Mouse (Mus musculus) left cerebral cortex, postnatal 36 days (tissue): ENCODE data around the gene D11Wsu47e. TPM values are rescaled to one million over a fixed set of nuclear protein-coding genes. Genes with fewer than 3 reads are reported as not detected.
A peak's percentile ranks its signal among the peaks of the same experiment; 100 is the strongest.
"Not testable (repeated sequence)": the region's sequence is repeated elsewhere in the genome, so short reads cannot be mapped to it uniquely, and the experiment has no call there.

Experiments
- DNase-seq, 2 experiments: peaks; one replicate each; pipeline ENCODE4 v3.0.0; 2021 to 2022; ENCODE audit warnings: low spot score in 2 of 2, mixed read lengths in 1 of 2
- intact Hi-C: fragments of 180-260 bp; cut with DNase I; formaldehyde crosslinking; loops from one replicate; pipeline ENCODE4 v1.15.1; 2025
- total RNA-seq, 2 experiments: library from RNA; stranded (reverse); gene quantifications; 2 replicates each; pipeline ENCODE4 v1.2.3; 2021

D11Wsu47e gene
- total RNA-seq = 10 to 100 TPM; 11.5 to 14.9 TPM

DNA sequence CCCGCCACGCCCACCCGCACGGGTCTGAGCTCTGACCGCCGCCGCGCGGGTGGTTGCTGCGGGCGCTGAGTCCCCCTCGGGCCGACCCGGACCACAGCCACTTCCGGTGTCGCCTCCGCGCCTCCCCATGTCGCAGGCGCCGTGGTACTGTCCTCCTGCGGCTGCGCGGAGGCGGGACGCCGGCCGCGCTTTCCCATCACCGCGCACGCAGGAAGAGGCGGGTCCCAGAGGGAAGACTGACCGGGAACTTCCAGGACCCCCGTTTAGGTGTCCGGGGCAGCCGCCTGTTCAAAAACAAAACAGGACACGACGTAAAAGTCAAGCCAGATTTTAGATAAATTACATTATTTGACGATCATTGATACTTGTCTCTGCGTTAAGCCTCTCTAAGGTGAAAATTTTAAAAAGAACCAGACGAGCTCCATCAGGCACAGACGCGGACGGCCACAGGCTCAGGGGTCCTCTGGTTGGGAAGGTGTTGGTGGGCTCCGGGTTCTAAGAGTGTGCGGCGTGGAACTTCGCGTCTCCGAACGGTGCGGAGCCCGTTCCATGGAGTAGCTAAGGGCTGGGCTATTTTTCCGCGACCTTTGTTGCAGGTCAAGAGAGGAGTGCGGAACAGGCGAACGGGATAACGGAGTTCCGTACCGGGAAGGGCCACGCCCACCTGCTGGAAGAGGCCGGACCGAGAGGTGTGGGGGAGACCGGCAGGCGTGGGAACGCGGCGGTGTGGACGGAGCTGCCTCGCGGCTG, at the start of gene D11Wsu47e, which contains the start of gene Fam104a:
D11Wsu47e (plus strand) TSS at position 456 of the 750 bp plus-strand sequence.
Fam104a (minus strand) TSS at position 199 of the 750 bp plus-strand sequence.
- intact Hi-C loops = loop anchor here (2.0 kb wide), 1 partner anchor 35 kb away; the partner anchor contains the start of gene Cog1
- peak; percentile 96 for DNase-seq

- intact Hi-C loops = loop anchor here (5.0 kb wide), 1 partner anchor 447 kb away; no protein-coding TSS in a partner anchor
- no peak for DNase-seq
Measured at GRCm38 (mm10) chr11:113634699-113635121, 49.5 kb upstream of the D11Wsu47e start.

GRCm38 (mm10) chr11:113638680-113639079, 45.5 kb upstream of the D11Wsu47e start:
- intact Hi-C loops = no loop called here

DNA sequence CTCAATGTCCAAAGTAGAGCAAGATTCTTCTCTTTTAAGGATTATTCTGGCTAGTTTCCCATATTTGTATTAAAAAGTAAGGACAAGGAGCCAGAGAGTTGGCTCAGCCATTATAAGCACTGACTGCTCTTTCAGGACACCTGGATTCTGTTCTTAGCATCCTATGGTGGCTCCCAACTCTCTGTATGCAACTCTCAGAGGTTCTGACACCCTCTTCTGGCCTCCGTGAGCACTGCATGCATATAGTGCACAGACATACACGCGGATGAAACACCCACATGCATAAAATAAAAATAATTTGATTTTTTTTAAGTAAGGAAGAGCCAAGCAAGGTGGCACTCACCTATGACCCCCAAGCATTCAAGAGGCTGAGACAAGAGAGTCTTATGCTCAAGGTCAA, 39.0 kb upstream of the D11Wsu47e start:
- intact Hi-C loops = no loop called here
- no peak for DNase-seq

More at GRCm38 (mm10) chr11:113638680-113639079, 45.5 kb upstream of the D11Wsu47e start:
- no peak for DNase-seq

- intact Hi-C loops = loop anchor here (2.0 kb wide), 2 partner anchors 37 to 163 kb away; partner anchors contain the start of genes D11Wsu47e and Fam104a
- DNase-seq = peak; percentile 81 to 82
Measured at GRCm38 (mm10) chr11:113648152-113648551, 36.1 kb upstream of the D11Wsu47e start.

- intact Hi-C loops = loop anchor here (2.0 kb wide), 2 partner anchors 36 to 162 kb away; partner anchors contain the start of genes D11Wsu47e and Fam104a
- DNase-seq = no peak
Measured at GRCm38 (mm10) chr11:113648690-113649352, 35.4 kb upstream of the D11Wsu47e start, which contains the start of gene Cog1. Gene Cog1 (plus strand): TSS chr11:113649169.

DNA sequence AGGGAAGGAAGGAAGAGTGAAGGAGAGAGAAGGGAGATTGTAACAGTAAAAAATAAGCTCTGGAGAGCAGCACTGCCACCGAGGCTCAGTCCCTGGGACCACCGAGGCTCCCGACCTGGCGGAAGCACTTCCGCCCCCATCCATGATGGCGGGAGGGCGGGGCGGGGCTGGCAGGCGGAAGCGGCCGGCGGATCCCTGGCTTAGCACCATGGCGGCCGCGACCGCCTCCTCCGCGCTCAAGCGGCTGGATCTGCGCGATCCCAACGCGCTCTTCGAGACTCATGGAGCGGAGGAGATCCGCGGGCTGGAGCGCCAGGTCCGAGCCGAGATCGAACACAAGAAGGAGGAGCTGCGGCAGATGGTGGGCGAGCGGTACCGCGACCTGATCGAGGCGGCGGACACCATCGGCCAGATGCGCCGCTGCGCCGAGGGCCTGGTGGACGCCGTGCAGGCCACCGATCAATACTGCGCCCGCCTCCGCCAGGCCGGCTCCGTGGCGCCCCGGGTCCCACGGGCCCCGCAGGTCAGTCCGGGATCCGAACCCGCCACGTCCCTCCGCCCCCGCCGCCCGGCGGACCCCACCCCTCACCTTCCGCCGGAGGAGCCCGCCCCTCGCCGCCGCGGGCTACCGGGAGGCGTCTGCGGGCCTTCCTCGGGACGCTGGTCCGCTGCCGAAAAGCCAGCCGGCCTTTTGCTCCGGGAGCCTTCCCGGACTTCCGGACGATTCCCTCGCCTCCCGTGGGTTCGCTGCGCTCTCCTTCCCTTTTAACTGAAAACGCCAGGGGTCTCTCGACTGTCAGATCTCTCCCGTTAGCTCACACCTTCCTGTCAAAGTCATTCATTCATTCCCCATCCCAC, 34.6 kb upstream of the D11Wsu47e start, which contains the start of gene Slc39a11:
Slc39a11 (minus strand) TSS at position 727 of the 858 bp plus-strand sequence.
- intact Hi-C loops = loop anchor here (2.0 kb wide), 2 partner anchors 35 to 161 kb away; partner anchors contain the start of genes D11Wsu47e and Fam104a
- peak; percentile 64 to 73 for DNase-seq

GRCm38 (mm10) chr11:113651206-113651906, 32.9 kb upstream of the D11Wsu47e start:
- intact Hi-C loops = no loop called here

GRCm38 (mm10) chr11:113651907-113652273, 32.3 kb upstream of the D11Wsu47e start:
- peak in 1 of 2 experiments; percentile 36 for DNase-seq
- intact Hi-C loops = no loop called here

More at GRCm38 (mm10) chr11:113651206-113651906, 32.9 kb upstream of the D11Wsu47e start:
- DNase-seq = no peak

DNA sequence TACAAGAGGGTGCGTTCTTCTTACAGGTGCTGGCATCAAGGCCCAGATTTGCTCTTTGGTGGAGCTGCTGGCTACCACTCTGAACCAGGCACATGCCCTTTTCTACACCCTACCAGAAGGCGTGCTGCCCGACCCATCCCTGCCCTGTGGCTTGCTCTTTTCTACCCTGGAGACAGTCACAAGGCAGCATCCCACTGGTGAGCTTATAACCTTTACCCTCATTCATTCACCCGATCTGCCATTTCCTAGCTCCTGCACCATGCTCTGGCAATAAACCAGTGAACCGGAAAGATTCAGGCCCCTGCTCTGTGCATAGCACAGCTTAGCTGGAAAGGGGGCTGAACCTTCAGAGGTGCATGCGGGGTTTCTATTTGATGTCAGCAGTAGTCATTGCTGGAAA, 31.7 kb upstream of the D11Wsu47e start:
- DNase-seq = no peak
- intact Hi-C loops = no loop called here

DNA sequence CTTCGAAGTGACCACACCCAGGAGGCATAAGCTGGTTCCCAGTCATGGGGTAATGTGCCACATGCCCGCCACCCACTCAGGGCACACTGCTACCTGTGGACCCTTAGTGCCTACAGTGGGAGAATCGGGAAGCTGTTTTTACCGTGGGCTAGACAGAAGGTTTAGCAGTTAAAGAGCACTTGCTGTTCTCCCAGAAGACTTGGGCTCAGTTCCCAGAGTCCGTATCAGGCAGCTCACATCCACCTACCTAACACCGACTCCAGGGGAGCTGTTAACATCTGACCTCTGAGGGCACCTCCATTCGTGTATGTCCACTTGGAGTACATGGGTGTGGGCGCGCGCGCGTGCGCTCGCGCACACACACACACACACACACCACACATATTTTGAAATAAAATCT, 30.1 kb upstream of the D11Wsu47e start:
- intact Hi-C loops = no loop called here
- no peak for DNase-seq

DNA sequence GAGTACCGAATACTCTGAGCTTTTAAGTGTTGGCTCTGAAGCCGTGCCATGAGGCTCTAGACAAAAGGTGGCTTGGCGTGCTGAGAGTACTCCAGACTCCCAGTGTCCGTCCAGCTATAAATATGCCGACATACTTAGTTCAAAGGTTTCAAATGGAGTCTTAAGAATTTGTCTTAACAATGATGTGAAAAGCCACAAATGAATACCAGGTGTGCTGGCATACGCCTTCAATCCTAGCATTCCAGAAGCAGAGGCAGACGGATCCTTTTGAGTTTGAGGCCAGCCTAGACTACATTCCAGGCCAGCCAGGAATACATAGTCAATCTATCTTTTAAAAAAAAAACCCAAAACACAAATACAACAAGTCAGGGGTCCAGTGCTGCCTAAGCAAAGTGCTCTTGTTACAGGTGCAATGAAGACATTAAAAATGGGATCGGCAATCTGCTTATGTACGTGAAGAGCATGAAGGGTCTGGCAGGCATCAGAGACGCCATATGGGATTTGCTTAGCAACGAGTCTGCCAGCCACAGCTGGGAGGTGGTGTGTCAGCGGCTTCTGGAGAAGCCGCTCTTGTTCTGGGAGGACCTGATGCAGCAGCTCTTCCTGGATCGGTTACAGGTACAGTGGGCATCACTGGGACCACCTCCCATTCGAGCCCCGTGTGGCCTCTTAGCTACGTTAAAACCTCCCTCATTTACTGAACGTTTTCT, 29.5 kb upstream of the D11Wsu47e start:
- intact Hi-C loops = no loop called here

DNA sequence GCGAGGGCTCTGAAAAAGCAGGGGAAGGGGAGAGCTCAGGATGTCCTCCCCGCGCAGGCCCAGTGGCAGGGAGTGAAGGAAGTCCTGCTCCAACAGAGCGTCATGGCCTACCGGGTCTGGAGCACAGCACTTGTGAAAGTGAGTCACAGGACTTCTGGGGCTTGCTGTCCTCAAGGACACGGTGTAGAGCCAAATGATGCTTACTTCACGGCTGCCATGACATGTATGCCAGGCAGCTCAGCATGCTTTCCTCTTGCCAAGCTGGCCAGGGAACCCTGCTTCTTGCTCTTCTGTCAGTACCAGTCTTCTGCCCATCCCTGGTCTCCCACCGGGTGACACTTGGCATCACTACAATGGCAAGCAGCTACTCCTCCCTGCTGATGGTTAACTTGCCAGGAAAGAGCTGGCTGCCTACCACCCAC, 27.7 kb upstream of the D11Wsu47e start:
- intact Hi-C loops = no loop called here
- DNase-seq = no peak

More for the DNA sequence above, 29.5 kb upstream of the D11Wsu47e start:
- DNase-seq = peak in 1 of 2 experiments; percentile 47

DNA sequence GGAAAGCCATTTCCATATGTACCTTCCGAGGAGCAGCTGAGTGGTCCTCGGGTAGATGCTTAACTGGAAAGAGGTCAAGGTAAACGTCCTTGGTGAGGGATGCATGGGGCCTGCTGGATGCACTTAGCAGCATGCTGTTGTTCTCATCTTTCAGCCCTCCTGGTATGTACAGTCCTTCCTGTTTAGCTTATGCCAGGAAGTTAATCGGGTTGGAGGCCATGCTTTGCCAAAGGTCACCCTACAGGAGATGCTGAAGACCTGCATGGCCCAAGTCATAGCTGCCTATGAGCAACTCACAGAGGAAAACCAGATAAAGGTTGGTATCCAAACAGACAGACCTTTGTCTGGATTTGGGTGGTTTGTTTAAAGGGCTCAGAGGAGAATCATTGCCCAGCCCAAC, 27.0 kb upstream of the D11Wsu47e start:
- no peak for DNase-seq
- intact Hi-C loops = no loop called here

DNA sequence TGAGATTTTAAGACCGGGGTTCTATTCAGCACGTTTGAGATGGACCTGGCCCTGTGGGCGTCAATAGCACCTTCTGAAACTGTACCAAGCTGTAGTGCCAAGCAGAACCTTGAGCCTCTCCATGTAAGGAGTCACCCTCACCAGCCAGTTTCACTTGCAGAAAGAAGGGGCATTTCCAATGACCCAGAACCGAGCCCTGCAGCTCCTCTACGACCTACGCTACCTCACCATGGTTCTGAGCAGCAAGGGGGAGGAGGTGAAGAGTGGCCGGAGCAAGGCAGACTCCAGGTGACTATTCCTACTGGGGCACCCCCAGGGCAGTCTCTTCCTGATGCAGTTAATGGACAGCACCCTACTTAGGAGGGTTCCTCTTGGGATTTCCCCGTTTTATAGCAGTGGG, 25.9 kb upstream of the D11Wsu47e start:
- intact Hi-C loops = no loop called here
- DNase-seq = no peak

GRCm38 (mm10) chr11:113658763-113659162, 25.4 kb upstream of the D11Wsu47e start:
- intact Hi-C loops = no loop called here
- no peak for DNase-seq

- DNase-seq, intact Hi-C loops: not testable (repeated sequence)
Measured at GRCm38 (mm10) chr11:113660213-113660612, 24.0 kb upstream of the D11Wsu47e start.

DNA sequence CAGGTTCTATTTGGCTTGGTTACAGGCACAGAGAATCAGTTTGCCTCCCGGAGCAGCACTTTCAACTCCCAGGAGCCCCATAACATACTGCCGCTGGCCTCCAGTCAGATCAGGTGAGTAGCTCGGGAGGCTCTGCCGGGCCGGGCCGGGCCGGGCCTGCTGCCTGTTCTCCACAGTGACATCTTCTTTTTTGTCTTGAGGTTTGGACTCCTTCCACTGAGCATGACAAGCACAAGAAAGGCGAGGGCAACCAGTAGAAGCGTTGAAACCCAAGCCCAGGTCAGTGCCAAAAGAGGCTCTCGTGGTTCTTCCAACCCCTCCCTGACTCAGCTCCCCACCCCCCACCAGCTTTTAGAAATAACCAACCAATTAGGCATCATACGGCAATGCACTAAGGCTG, 23.3 kb upstream of the D11Wsu47e start:
- DNase-seq = no peak
- intact Hi-C loops = no loop called here
